In genomic region chr2:160958737-160959136, GRCm38 (mm10) we compare ENCODE assay signal across 10 mouse cellular contexts. TPM values are rescaled to one million over a fixed set of nuclear protein-coding genes. Genes with fewer than 3 reads are reported as not detected.
DNase-seq lines count a peak whose midpoint lies in the region.
"Had no signal": no experiment of that assay in that cellular context is flagged by ENCODE, and none has a peak within 500 bp of the region (broad histone marks: within the 10 kb centered on the region; RNA-seq: fewer than 3 reads in every experiment).

No protein-coding gene starts in this region.

- peak; percentile 7 for DNase-seq in embryo, embryonic 10.5 days (ENCODE audit: low spot score)
- no peak for DNase-seq in embryo, embryonic 9.5 days (ENCODE audit: extremely low spot score)
- peak; percentile 32 to 56 for DNase-seq in layer of hippocampus, postnatal 10 days (ENCODE audit: low spot score in 2 of 2)
- no peak for DNase-seq in layer of hippocampus, adult 11-12 months (ENCODE audit: low spot score)
- peak; percentile 32 for DNase-seq in A20 (ENCODE audit: low read depth, low spot score)
- peak; percentile 74 for DNase-seq in kidney, adult 9 months
- DNase-seq in MN1 (ENCODE audit: low spot score) = no peak
- DNase-seq in yolk sac, embryonic 10.5 days (ENCODE audit: low spot score) = no peak
- DNase-seq: layer of hippocampus, postnatal 36 days had no signal

RNA-seq across cellular contexts. Expression of gene Emilin3, which starts 46.6 kb away (rescaled TPM):
- total RNA-seq in layer of hippocampus, postnatal 10 days (2021) = under 1 TPM; 0.29 to 0.53 TPM
- total RNA-seq: common myeloid progenitor, adult 5-6 weeks had no signal

Comparison
In these comparisons a context has a peak if more than half of its experiments do, and no peak if none do; other contexts are left out.
1. DNase-seq: peak in embryo, embryonic 10.5 days (single experiment), layer of hippocampus, postnatal 10 days (2 of 2), A20 (single experiment) and kidney, adult 9 months (single experiment); none in embryo, embryonic 9.5 days (single experiment), layer of hippocampus, adult 11-12 months (single experiment), MN1 (single experiment) and yolk sac, embryonic 10.5 days (single experiment).